Mouse (Mus musculus) forebrain, postnatal 0 days (tissue): ENCODE measurements around the gene Kcnma1. TPM values are rescaled to one million over a fixed set of nuclear protein-coding genes. Genes with fewer than 3 reads are reported as not detected.

Experiments
- ATAC-seq: fragments of 200-750 bp; cut with Nextera tagmentation; 2 replicates; pipeline ENCODE4 v1.8.0; 2017; ENCODE audit warnings: mild to moderate bottlenecking, moderate library complexity
- DNase-seq: peaks from one replicate; pipeline ENCODE4 v3.0.0-alpha.2; 2015
- H3K27ac ChIP-seq: fragments of 300-500 bp; sonication (generic); 2 replicates; pipeline ENCODE4 v1.5.1; 2014; ENCODE audit warnings: low read depth, mild to moderate bottlenecking, antibody characterized with exemption, low read length, moderate library complexity, mixed read lengths
- H3K27me3 ChIP-seq: fragments of 300-500 bp; sonication (generic); 2 replicates; pipeline ENCODE4 v1.6.1; 2014; ENCODE audit warnings: mild to moderate bottlenecking, low read length, mixed read lengths; ENCODE audit not compliant: insufficient read depth
- H3K36me3 ChIP-seq: fragments of 300-500 bp; sonication (generic); 2 replicates; pipeline ENCODE4 v1.6.1; 2014; ENCODE audit warnings: mild to moderate bottlenecking, moderate library complexity; ENCODE audit not compliant: insufficient read depth
- H3K4me1 ChIP-seq: fragments of 300-500 bp; sonication (generic); 2 replicates; pipeline ENCODE4 v1.6.1; 2014; ENCODE audit warnings: antibody characterized with exemption; ENCODE audit not compliant: insufficient read depth
- H3K4me2 ChIP-seq: fragments of 300-500 bp; sonication (generic); 2 replicates; pipeline ENCODE4 v1.6.1; 2014; ENCODE audit warnings: low read depth, mild to moderate bottlenecking, moderate library complexity
- H3K4me3 ChIP-seq: fragments of 300-500 bp; sonication (generic); 2 replicates; pipeline ENCODE4 v1.5.1; 2014; ENCODE audit warnings: low read depth, low read length, mixed read lengths
- H3K9ac ChIP-seq: fragments of 300-500 bp; sonication (generic); 2 replicates; pipeline ENCODE4 v1.6.1; 2014; ENCODE audit warnings: mild to moderate bottlenecking
- H3K9me3 ChIP-seq: fragments of 300-500 bp; sonication (generic); 2 replicates; pipeline ENCODE4 v1.6.1; 2016; ENCODE audit warnings: low read length
- CTCF ChIP-seq: sonication (generic); IDR thresholded peaks from 2 replicates; pipeline ENCODE4 v1.5.1; 2016; ENCODE audit warnings: antibody characterized with exemption, control low read depth, low read depth
- whole genome bisulfite sequencing: fragments of 180-500 bp; shearing (Covaris S2); extraction: QIAGEN DNeasy Blood & Tissue Kit; methylation state at CpG from one replicate; pipeline ENCODE4 v1.1.7; 2014; 5-methylcytosine and 5-hydroxymethylcytosine counted together
- polyA plus RNA-seq: library from polyadenylated mRNA; unstranded; fragments of >200 nt; fragmentation: Nextera tagmentation; extraction: Ambion mirVana; gene quantifications from 2 replicates; pipeline ENCODE4 v1.2.1, GENCODE M21; 2015
- total RNA-seq: library from RNA; depleted of rRNA; stranded (reverse); fragments of >200 nt; gene quantifications from 2 replicates; pipeline ENCODE4 v1.2.3, GENCODE M21; 2014

Kcnma1 gene
- total and polyA plus RNA-seq, 2 experiments from 2014 or later = 18.7 to 35.8 TPM

DNA sequence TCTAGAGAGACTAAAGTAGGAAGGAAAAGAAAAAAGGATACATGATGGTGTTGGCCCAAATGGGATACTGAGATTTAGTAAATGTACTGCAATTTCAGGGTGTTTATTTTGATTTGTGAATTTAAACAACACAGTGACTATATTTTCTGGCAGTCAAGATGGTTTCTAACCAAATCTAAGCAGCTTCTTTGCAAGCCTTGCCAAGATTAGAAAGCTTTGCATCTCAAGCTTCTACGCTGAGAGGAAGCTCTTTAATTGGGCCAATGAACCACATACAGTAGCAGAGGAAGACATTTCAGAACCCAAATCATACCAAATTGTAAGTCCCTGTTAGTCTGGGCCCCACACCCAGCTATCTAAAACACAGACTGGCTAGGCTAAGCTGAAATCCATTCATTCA lies 527.6 kb downstream of the Kcnma1 start:
- Histone ChIP-seq H3K4me1 (no peaks in the 10 kb centered on the region), H3K36me3 (no peaks in the 10 kb centered on the region), H3K9ac (no peak overlapping the region), H3K27ac (no peak overlapping the region), H3K4me3 (no peak overlapping the region), H3K27me3 (no peaks in the 10 kb centered on the region), H3K9me3 (no peaks in the 10 kb centered on the region), H3K4me2 (no peak overlapping the region)
- TF ChIP-seq CTCF = no peak
- DNase-seq (no peak), ATAC-seq (no peak)
- 68% methylated on average over 1 of the region's 1 CpGs for WGBS

GRCm38 (mm10) chr14:23485802-23486500 lies 528.3 kb downstream of the Kcnma1 start:
- no peaks in the 10 kb centered on the region for H3K4me1 ChIP-seq
- DNase-seq = no peak
- no peak overlapping the region for H3K9ac ChIP-seq
- H3K27me3 ChIP-seq = no peaks in the 10 kb centered on the region
- 86% methylated on average over 7 of the region's 7 CpGs for WGBS
- TF ChIP-seq CTCF = no peak
- ATAC-seq = no peak
- no peak overlapping the region for H3K4me3 ChIP-seq
- no peaks in the 10 kb centered on the region for H3K9me3 ChIP-seq
- no peak overlapping the region for H3K4me2 ChIP-seq
- no peak overlapping the region for H3K27ac ChIP-seq
- no peaks in the 10 kb centered on the region for H3K36me3 ChIP-seq

- no peak for TF ChIP-seq CTCF
- 60% methylated on average over 4 of the region's 4 CpGs for WGBS
- Histone ChIP-seq H3K27ac (0 out of 2 replicates have a peak overlapping the region, but pooled peaks have one; percentile 21), H3K4me2 (no peak overlapping the region), H3K4me1 (no peaks in the 10 kb centered on the region), H3K9me3 (no peaks in the 10 kb centered on the region), H3K4me3 (no peak overlapping the region), H3K27me3 (no peaks in the 10 kb centered on the region), H3K9ac (no peak overlapping the region), H3K36me3 (no peaks in the 10 kb centered on the region)
- ATAC-seq (peak; percentile 71), DNase-seq (peak; percentile 62)
These were observed 539.2 kb downstream of the Kcnma1 start for GRCm38 (mm10) chr14:23475129-23475528.

- no peak for TF ChIP-seq CTCF
- H3K27ac ChIP-seq = no peak overlapping the region
- DNase-seq (no peak), ATAC-seq (no peak)
- 92% methylated on average over 2 of the region's 2 CpGs for WGBS
- no peaks in the 10 kb centered on the region for H3K9me3 ChIP-seq
- H3K9ac ChIP-seq = no peak overlapping the region
- H3K4me1 ChIP-seq = no peaks in the 10 kb centered on the region
- H3K4me2 ChIP-seq = no peak overlapping the region
- H3K36me3 ChIP-seq = no peaks in the 10 kb centered on the region
- no peak overlapping the region for H3K4me3 ChIP-seq
- H3K27me3 ChIP-seq = no peaks in the 10 kb centered on the region
These were observed 544.2 kb downstream of the Kcnma1 start for GRCm38 (mm10) chr14:23470071-23470470.

- H3K27me3 ChIP-seq = no peaks in the 10 kb centered on the region
- ATAC-seq = no peak
- H3K9ac ChIP-seq = no peak overlapping the region
- H3K9me3 ChIP-seq = no peaks in the 10 kb centered on the region
- H3K36me3 ChIP-seq = no peaks in the 10 kb centered on the region
- no peak for TF ChIP-seq CTCF
- no peak overlapping the region for H3K4me2 ChIP-seq
- no peak overlapping the region for H3K4me3 ChIP-seq
- DNase-seq = no peak
- no peak overlapping the region for H3K27ac ChIP-seq
- H3K4me1 ChIP-seq = no peaks in the 10 kb centered on the region; the same call in 1 of the 2 replicates
- WGBS = 77% methylated on average over 2 of the region's 2 CpGs
These were observed 549.2 kb downstream of the Kcnma1 start for GRCm38 (mm10) chr14:23465135-23465534.

DNA sequence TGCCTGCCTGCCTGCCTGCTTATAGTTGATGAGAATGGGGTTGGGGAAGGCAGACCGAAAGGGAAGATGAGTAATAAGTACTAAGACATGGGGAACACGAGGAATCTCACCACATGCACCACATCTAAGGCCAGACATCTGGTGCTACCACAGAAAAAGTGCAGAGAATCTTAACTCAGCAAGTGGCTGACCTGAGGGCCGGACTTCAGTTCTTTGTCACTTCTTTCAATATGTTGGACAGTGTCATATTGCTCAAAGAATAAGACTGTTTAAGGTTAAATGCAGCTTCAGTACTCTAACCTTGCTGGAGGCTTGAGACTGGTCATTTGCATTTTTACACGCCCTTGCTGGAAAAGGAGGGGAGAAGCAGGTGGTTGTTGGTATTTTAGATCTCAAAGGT lies 555.7 kb downstream of the Kcnma1 start:
- H3K36me3 ChIP-seq = no peaks in the 10 kb centered on the region
- no peaks in the 10 kb centered on the region; the same call in 1 of the 2 replicates for H3K27me3 ChIP-seq
- 69% methylated on average over 4 of the region's 4 CpGs for whole genome bisulfite sequencing
- no peak for ATAC-seq
- no peak for TF ChIP-seq CTCF
- no peak overlapping the region for H3K9ac ChIP-seq
- no peaks in the 10 kb centered on the region; the same call in 1 of the 2 replicates for H3K4me1 ChIP-seq
- no peak overlapping the region for H3K4me3 ChIP-seq
- no peak overlapping the region for H3K4me2 ChIP-seq
- no peak overlapping the region for H3K27ac ChIP-seq
- DNase-seq = no peak
- H3K9me3 ChIP-seq = no peaks in the 10 kb centered on the region

GRCm38 (mm10) chr14:23451681-23452080 lies 562.6 kb downstream of the Kcnma1 start:
- DNase-seq = no peak
- Histone ChIP-seq H3K9ac (no peak overlapping the region), H3K4me1 (no peaks in the 10 kb centered on the region), H3K4me3 (no peak overlapping the region), H3K27ac (no peak overlapping the region), H3K9me3 (no peaks in the 10 kb centered on the region), H3K27me3 (no peaks in the 10 kb centered on the region), H3K36me3 (no peaks in the 10 kb centered on the region), H3K4me2 (no peak overlapping the region)
- no peak for ATAC-seq
- WGBS = 82% methylated on average over 6 of the region's 6 CpGs
- TF ChIP-seq CTCF = no peak
